Mouse (Mus musculus) colon, adult 2 months (tissue): Measurements from ENCODE around the gene Pbp2. TPM values are rescaled to one million over a fixed set of nuclear protein-coding genes. Genes with fewer than 3 reads are reported as not detected.

Experiments used
- polyA plus RNA-seq: library from polyadenylated mRNA; depleted of rRNA; stranded (reverse); fragments of >200 nt; gene quantifications from 2 replicates; pipeline ENCODE4 v1.2.3, GENCODE M21; 2012; rRNA removed

The Pbp2 gene
- polyA plus RNA-seq: 0.12 and 0.37 TPM in 2 replicates

GRCm38 (mm10) chr6:135310305-135310704 lies at the start of gene Pbp2:
TSS of gene Pbp2 (minus strand) at chr6:135310405.

Other genes starting within 250 kb of the Pbp2 start
- gene Gprc5a, start 244.8 kb downstream of the Pbp2 start, polyA plus RNA-seq: 107 and 117 TPM in 2 replicates
- gene Gprc5d, start 192.1 kb downstream of the Pbp2 start, polyA plus RNA-seq: 0.08 and 0.38 TPM in 2 replicates
- 2.2 and 2.6 TPM in 2 replicates for gene Fam234b, start 112.4 kb downstream of the Pbp2 start, polyA plus RNA-seq
- gene Hebp1, start 112.4 kb downstream of the Pbp2 start, polyA plus RNA-seq: 4.2 and 7.5 TPM in 2 replicates
- gene Gsg1, start 56.1 kb downstream of the Pbp2 start, polyA plus RNA-seq: 0.48 and 0.59 TPM in 2 replicates
- gene Emp1, start 52.1 kb upstream of the Pbp2 start, polyA plus RNA-seq: 208 and 300 TPM in 2 replicates